Mouse (Mus musculus): ENCODE measurements around the gene Lrrc8c. TPM values are rescaled to one million over a fixed set of nuclear protein-coding genes. Genes with fewer than 3 reads are reported as not detected.
A peak's percentile ranks its signal among the peaks of the same experiment; 100 is the strongest.
"Not testable (repeated sequence)": the region's sequence is repeated elsewhere in the genome, so short reads cannot be mapped to it uniquely, and the experiment has no call there.

The Lrrc8c gene
- polyA plus RNA-seq, 2 experiments from 2014 or later = 59.7 to 61.9 TPM

DNA sequence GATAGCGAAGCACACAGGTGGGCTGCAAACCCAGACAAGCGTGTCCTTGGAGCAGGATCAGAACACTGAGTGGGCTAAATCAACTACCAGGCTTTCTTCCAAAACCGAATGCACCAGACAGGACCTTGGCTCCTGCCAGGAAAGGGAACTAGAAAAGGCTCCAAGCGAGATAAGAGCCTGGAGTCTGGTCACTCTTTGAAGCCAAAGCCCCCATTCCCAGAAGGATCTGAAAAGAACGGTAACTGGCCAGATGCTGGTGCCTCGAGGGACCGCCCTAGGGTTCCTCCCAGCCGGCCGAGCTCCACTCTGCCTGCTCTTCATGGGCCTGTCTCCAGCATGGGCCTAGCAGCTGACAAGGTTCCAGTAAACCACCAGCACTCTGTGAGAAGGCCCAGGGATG, 83.4 kb downstream of the Lrrc8c start:
- no peak for ATAC-seq

GRCm38 (mm10) chr5:105605736-105606135, 86.5 kb downstream of the Lrrc8c start:
- ATAC-seq = no peak

- ATAC-seq = no peak
Measured at GRCm38 (mm10) chr5:105609683-105610082, 90.5 kb downstream of the Lrrc8c start.

GRCm38 (mm10) chr5:105613002-105613401, 93.8 kb downstream of the Lrrc8c start:
- no peak for ATAC-seq

DNA sequence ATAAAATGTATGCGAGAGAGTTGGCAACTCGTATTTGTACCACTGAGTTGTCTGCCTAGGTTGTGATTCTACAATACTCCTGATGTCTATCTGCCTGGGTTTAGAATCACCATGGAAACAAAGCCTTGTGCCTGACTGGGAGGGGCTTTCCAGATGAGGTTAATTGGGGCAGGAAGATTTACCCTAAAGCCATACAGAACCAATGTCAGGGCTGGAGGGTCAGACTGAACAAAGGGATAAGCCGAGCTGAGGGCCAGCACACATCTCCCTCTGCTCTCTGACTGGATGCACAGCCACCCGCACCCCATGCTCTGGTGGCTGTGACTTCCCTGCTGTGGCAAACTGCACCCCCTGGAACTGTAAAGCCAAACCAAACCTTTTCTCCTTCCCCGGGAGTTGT, 94.8 kb downstream of the Lrrc8c start:
- ATAC-seq = peak; percentile 14

- ATAC-seq = peak; percentile 79
Measured at GRCm38 (mm10) chr5:105614682-105615434, 95.7 kb downstream of the Lrrc8c start.

GRCm38 (mm10) chr5:105615871-105616454, 96.8 kb downstream of the Lrrc8c start:
- ATAC-seq = peak; percentile 58

DNA sequence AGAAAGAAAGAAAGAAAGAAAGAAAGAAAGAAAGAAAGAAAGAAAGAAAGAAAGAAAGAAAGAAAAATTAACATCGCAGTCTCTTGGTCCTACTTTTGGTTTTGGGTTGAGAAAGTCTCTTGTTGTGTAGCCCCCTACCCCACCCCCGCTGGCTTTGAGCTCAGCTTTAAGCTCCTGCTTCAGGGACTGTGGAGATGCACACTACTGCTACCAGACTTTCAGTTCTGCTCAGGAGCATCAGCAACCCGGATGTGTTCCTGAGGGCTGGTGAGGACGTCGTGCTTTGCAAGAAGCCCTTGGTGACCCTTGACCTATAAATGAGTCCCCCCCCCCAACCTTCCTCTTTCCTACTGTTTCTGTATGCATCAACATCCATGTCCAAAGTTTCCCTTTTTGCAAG, 97.3 kb downstream of the Lrrc8c start:
- no peak for ATAC-seq

DNA sequence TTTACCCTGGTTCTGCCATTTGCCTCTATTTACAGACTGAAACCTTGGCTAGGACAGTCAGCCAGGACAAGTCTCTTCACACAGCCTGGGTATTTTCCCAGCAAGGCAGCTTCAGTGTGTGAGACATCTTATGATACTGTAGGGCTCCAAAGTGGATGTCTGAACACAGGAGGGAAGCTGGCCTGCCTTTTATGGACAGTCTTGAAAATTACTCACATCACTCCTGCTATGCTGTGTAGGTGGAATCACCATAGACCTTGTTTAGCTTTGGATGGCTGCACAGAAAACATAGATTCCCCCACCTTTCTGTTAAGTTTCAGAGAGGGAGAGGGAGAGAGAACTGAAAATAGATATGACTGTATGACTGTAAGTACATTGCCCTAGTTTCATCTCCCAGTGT, 99.3 kb downstream of the Lrrc8c start:
- ATAC-seq = no peak

GRCm38 (mm10) chr5:105619666-105620065, 100.5 kb downstream of the Lrrc8c start:
- no peak for ATAC-seq

- no peak for ATAC-seq
Measured at GRCm38 (mm10) chr5:105620505-105621116, 101.4 kb downstream of the Lrrc8c start.

- ATAC-seq = peak; percentile 52
Measured at GRCm38 (mm10) chr5:105623074-105623713, 104.0 kb downstream of the Lrrc8c start.

GRCm38 (mm10) chr5:105624257-105624656, 105.1 kb downstream of the Lrrc8c start:
- ATAC-seq = no peak

DNA sequence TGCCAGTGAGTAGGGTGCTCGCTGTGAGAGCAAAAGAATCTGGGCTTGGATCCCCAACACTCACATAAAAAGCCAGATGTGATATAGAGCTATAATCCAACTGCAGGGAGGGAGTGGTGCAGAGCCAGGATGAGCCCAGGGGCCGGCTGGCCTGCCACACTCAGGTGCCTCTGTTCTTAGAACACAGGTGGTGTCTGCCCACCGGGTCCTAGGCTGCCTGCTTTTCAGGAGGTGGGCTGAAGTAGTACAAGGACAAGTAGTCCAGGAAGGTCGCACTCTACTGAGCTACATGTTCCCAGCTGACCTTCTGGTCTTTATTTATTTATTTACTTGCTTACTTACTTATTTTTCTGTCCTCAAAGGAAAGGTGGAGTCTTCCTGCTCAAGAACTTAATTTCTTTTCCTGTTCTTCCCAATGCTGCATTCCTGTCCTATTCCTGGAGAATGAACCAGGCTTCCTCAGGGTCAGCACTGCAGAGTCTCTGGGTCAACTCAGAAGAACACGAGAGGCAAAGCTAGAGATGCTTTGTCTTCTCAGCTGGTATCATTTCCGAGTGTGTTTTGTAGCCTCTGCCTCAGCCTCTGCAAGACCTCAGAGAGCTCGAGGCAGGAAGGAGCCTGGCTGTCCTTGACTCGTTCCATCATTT, 106.4 kb downstream of the Lrrc8c start:
- no peak for ATAC-seq

GRCm38 (mm10) chr5:105626355-105626754, 107.2 kb downstream of the Lrrc8c start:
- ATAC-seq = no peak

DNA sequence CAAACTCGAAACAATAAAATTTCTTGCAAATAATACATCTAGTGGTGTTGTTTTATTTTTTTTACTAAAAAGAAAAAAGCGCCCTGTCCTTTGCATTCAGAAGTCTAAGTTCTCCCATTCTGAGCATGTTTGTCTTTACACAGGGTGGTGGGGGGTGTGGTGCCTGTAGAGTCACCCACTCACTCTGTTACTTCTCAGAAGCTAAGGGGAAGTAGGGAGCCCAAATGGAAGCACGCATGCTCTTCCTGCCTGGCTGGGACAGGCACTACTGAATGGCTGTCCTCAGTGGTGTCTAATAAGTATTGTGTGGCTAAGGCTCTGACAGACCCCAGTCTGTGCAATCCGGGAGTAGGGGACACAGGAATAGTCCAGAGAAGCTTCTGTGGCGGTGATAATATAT, 107.9 kb downstream of the Lrrc8c start:
- no peak for ATAC-seq

GRCm38 (mm10) chr5:105629955-105630354, 110.8 kb downstream of the Lrrc8c start:
- ATAC-seq = no peak

DNA sequence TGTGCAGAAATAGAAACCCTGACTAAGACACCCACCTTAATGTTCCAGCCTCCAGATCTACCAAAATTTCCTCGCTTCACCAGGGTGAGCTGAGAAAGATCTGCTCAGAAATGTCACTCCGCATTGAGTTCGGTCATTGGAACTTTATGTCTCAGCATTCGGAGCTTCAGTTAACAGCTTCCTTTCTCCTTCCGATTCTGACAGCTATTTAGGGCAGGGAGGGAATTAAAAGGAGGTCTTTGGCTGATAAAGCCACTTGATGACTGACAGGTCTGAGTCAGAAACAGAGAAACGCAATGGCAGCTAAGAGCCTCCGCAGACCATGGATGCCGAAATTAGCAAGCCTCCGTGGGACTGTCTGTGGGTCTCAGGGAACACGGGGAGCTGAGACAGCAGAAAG, 112.9 kb downstream of the Lrrc8c start:
- no peak for ATAC-seq

DNA sequence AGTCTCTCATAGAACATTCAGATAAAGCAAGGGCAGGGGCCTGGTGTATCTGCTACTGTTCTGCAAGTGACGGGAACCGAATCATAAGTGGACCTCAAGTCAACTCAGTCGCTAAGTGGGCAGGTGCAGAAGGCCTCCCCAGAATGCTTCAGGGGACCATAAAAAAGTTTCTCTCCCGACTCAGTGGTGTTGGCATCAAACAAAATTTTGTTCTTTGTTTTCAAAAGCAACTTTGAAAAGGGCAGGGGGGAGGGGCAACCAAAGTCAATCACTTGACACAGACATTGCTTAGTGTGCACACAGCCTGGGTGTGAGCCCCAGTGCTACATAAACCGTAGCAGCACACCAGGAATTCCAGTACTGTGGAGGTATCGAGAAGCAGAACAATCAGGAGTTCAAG, 116.4 kb downstream of the Lrrc8c start:
- ATAC-seq = no peak

DNA sequence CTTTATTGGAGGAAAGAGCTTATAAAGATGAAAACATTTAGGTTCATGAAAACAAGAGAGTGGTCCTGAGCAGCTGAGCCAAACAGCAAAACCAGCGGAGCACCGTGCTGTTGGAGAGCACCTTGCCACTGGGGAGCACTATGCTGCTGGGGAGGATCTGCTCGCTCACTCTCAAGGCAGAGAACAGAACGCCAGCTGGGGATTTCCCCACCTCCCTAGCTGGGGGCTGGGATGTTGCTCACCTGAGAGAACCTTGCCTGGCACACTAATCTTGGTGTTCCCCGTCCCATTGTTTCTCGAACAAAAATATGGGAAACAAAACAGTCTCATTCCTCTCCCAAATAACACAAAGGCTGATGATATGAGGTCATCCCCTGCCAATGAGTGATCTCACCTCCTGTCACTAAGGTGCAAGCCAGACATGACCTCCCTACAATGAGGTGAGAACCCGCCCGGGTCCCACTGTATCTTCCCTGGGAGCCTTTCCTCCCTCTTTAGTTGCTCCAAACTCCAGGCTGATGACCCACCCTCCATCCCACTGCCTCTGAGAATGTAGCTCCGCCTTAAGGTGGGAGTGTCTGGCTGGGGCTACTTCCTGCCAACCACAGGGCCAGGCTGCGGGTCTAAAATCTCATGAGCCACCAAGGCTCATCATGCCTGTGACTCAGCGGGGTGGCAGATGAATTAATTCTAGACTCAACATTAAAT, 117.5 kb downstream of the Lrrc8c start:
- ATAC-seq = peak; percentile 82

- ATAC-seq = not testable (repeated sequence)
Measured at GRCm38 (mm10) chr5:105638266-105638665, 119.1 kb downstream of the Lrrc8c start.

DNA sequence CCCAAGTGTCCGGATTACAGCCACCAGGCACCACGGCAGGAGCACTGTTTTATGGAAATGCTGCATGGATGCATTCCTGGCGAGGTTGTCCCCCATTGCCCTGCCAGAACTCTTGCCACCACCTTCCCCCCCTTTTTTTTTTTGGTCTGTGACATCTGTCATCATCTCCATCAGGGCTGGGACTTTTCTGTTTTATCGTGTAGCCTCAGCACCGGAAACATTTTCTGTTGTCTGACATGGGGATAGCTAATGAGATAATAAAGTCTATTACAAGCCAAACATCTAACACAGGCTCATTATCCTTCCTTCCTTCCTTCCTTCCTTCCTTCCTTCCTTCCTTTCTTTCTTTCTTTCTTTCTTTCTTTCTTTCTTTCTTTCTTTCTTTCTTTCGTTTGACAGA, 119.7 kb downstream of the Lrrc8c start:
- ATAC-seq = no peak
